Mouse (Mus musculus): ENCODE results near the gene 2510009E07Rik.

DNA sequence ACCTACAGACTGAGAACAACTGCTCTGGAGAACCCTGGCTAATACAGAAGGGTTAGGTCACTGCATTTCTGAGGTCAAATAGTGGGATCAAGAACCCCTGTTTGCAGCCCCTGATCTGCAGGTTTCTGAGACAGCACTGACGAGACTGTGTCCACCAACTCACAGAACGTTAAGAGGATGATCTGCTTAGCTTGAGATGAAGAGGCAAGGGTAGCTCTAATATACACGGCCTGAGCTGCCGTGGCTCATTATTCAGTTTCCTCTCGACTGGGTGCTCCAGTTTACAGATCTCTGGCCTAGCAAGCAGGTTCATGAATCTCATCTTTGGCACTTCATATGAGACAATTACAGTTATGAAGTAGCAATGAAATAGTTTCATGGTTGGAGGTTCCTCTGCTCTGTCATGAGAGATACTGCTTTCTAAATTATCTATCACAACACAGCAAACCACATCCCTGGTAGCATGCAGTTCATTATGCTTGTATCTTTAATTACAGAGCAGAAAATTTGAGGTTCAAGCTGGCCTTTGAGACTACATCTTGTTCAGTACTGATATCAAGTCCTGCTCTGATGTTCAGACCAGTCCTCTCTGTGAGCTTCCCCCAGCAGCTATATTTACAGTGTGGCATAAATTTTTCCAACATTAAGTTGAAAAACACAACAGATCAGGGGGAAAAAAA, 47.9 kb upstream of the 2510009E07Rik start:
- TF ChIP-seq CTCF (IDR thresholded peaks at IDR 0.05; ENCODE audit: insufficient read depth, low read length) (no peak), POLR2A (IDR thresholded peaks at IDR 0.05; ENCODE audit: borderline replicate concordance, extremely low read depth, low read depth, low read length) (no peak)
